Mouse (Mus musculus) cerebellum, adult 9-10 months (tissue): Measurements from ENCODE around the gene Mettl21a.
"Not testable (repeated sequence)": the region's sequence is repeated elsewhere in the genome, so short reads cannot be mapped to it uniquely, and the experiment has no call there.

ENCODE experiments used
- DNase-seq: peaks from one replicate; pipeline ENCODE4 v3.0.0; 2022

Mettl21a gene

GRCm38 (mm10) chr1:64616881-64617714, at the start of gene Mettl21a:
Mettl21a (minus strand) TSS chr1:64617242.
- peak; percentile 94 for DNase-seq

GRCm38 (mm10) chr1:64658876-64659275, 41.8 kb upstream of the Mettl21a start:
- DNase-seq = no peak

- DNase-seq = no peak
Observed at GRCm38 (mm10) chr1:64656423-64657129, 39.5 kb upstream of the Mettl21a start.

GRCm38 (mm10) chr1:64655415-64655814, 38.4 kb upstream of the Mettl21a start:
- DNase-seq = no peak

GRCm38 (mm10) chr1:64653701-64654100, 36.7 kb upstream of the Mettl21a start:
- DNase-seq = no peak

- DNase-seq = no peak
Observed at GRCm38 (mm10) chr1:64649362-64650124, 32.5 kb upstream of the Mettl21a start.

GRCm38 (mm10) chr1:64644513-64644912, 27.5 kb upstream of the Mettl21a start:
- no peak for DNase-seq

- not testable (repeated sequence) for DNase-seq
Observed at GRCm38 (mm10) chr1:64642541-64642940, 25.5 kb upstream of the Mettl21a start.

GRCm38 (mm10) chr1:64641069-64641468, 24.0 kb upstream of the Mettl21a start:
- no peak for DNase-seq

- no peak for DNase-seq
Observed at GRCm38 (mm10) chr1:64639279-64639678, 22.2 kb upstream of the Mettl21a start.

- DNase-seq = no peak
Observed at GRCm38 (mm10) chr1:64635624-64636023, 18.6 kb upstream of the Mettl21a start.

GRCm38 (mm10) chr1:64633237-64633636, 16.2 kb upstream of the Mettl21a start:
- no peak for DNase-seq

GRCm38 (mm10) chr1:64631526-64631925, 14.5 kb upstream of the Mettl21a start:
- DNase-seq = no peak

GRCm38 (mm10) chr1:64625214-64625613, 8.2 kb upstream of the Mettl21a start:
- no peak for DNase-seq

- no peak for DNase-seq
Observed at GRCm38 (mm10) chr1:64623558-64624435, 6.8 kb upstream of the Mettl21a start.

- DNase-seq = no peak
Observed at GRCm38 (mm10) chr1:64621116-64621515, 4.1 kb upstream of the Mettl21a start.

- peak; percentile 27 for DNase-seq
Observed at GRCm38 (mm10) chr1:64618226-64618625, 1.2 kb upstream of the Mettl21a start.

GRCm38 (mm10) chr1:64617715-64617984, 608 bp upstream of the Mettl21a start:
- DNase-seq = peak; percentile 84

- DNase-seq = no peak
Observed at GRCm38 (mm10) chr1:64616531-64616880, 536 bp downstream of the Mettl21a start.

- no peak for DNase-seq
Observed at GRCm38 (mm10) chr1:64616076-64616475, 966 bp downstream of the Mettl21a start.

- DNase-seq = no peak
Observed at GRCm38 (mm10) chr1:64615531-64615991, 1.5 kb downstream of the Mettl21a start.

- no peak for DNase-seq
Observed at GRCm38 (mm10) chr1:64614801-64615345, 2.2 kb downstream of the Mettl21a start.
